In genomic region chr3:81154420-81154819, GRCm38 (mm10) we compare ENCODE assay signal across 17 mouse cellular contexts.
DNase-seq lines count a peak whose midpoint lies in the region.
"Had no signal": no experiment of that assay in that cellular context is flagged by ENCODE, and none has a peak within 500 bp of the region (broad histone marks: within the 10 kb centered on the region; RNA-seq: fewer than 3 reads in every experiment).

No protein-coding gene starts in this region.

- peak; percentile 5 for DNase-seq in brain, adult 2 months (ENCODE audit: low read depth, low spot score)
- DNase-seq in fat pad, adult 2 months (ENCODE audit: extremely low read depth, low read depth, low spot score), result peak; percentile 72
- peak; percentile 77 for DNase-seq in gonadal fat pad, adult 2 months (ENCODE audit: low read depth)
- DNase-seq in embryo, embryonic 10 days (ENCODE audit: low spot score), result no peak
- no peak for DNase-seq in heart, postnatal 4 days
- no peak for DNase-seq in embryo, embryonic 11 days
- DNase-seq: adrenal gland, adult 2 months; adrenal gland, adult 8-10 months; adrenal gland, postnatal 10 days; adrenal gland, postnatal 14 days; adrenal gland, postnatal 25 days; adrenal gland, postnatal 36 days; B cell, adult 2 months; cerebellum, adult 11 months; cerebellum, adult 11-12 months; cerebellum, adult 18-20 months; cerebellum, adult 2 months had no signal

Comparison
In these comparisons a context has a peak if more than half of its experiments do, and no peak if none do; other contexts are left out.
1. DNase-seq: peak in brain, adult 2 months (single experiment), fat pad, adult 2 months (single experiment) and gonadal fat pad, adult 2 months (single experiment); none in embryo, embryonic 10 days (single experiment), heart, postnatal 4 days (single experiment) and embryo, embryonic 11 days (single experiment).